Mouse (Mus musculus) myocyte (in vitro differentiated cells): ENCODE results near the gene Fam168a.

Experiments used
- E2F4 ChIP-seq: IDR thresholded peaks from one replicate; pipeline ENCODE4 v1.6.1; 2011; ENCODE audit warnings: mild to moderate bottlenecking, control low read depth, moderate library complexity; ENCODE audit not compliant: insufficient read depth
- MAX ChIP-seq: IDR thresholded peaks from one replicate; pipeline ENCODE4 v1.6.1; 2011; ENCODE audit warnings: low read depth, mild to moderate bottlenecking, control low read depth
- POLR2A ChIP-seq: IDR thresholded peaks from one replicate; pipeline ENCODE4 v1.6.1; 2011; ENCODE audit warnings: low read depth, mild to moderate bottlenecking, control low read depth, moderate library complexity; ENCODE audit not compliant: insufficient read length
- TCF12 ChIP-seq: IDR thresholded peaks from one replicate; pipeline ENCODE4 v1.6.1; 2011; ENCODE audit warnings: mild to moderate bottlenecking, control low read depth; ENCODE audit not compliant: poor library complexity, insufficient read depth, severe bottlenecking
- USF1 ChIP-seq: IDR thresholded peaks from one replicate; pipeline ENCODE4 v1.6.1; 2011; ENCODE audit warnings: low read depth, mild to moderate bottlenecking, control low read depth, moderate library complexity

GRCm38 (mm10) chr7:100867561-100867960, 161.1 kb downstream of the Fam168a start:
- TF ChIP-seq TCF12 (no peak), USF1 (no peak), MAX (no peak), POLR2A (no peak), E2F4 (no peak)
